Mouse (Mus musculus): ENCODE data around the gene Akap8.

DNA sequence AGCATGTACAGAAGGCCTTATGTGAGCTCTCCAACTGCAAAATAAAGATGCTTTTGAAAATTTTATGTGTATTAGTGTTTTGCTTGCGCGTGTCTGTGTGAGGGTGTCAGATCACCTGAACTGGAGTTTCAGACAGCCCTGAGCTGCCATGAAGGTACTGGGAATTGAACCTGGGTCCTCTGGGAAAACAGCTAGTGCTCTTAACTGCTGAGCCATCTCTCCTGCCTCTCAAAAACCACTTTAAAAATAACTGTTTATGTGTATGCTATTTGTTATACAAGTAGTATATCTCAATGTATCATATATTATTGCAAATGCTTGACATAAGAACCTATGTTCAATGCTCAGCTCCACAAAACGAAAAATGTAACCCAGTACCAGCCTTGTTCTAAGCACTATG lies 30.2 kb upstream of the Akap8 start:
- TF ChIP-seq CTCF (IDR thresholded peaks at IDR 0.05; ENCODE audit: control insufficient read depth, insufficient read depth, low read length) (no peak), POLR2A (IDR thresholded peaks at IDR 0.05; ENCODE audit: borderline replicate concordance, control insufficient read depth, low read depth, low read length) (no peak)

All from bone marrow, adult 2 months (tissue).